Mouse (Mus musculus) olfactory bulb, adult 2 months (tissue): ENCODE results near the gene Tubg1.

ENCODE experiments used
- CTCF ChIP-seq: fragments of 200-500 bp; IDR thresholded peaks from 2 replicates; pipeline ENCODE4 v1.5.1; 2012; ENCODE audit warnings: low read depth, mild to moderate bottlenecking, low read length, moderate library complexity; ENCODE audit not compliant: insufficient read depth
- POLR2A ChIP-seq: fragments of 200-500 bp; IDR thresholded peaks from 2 replicates; pipeline ENCODE4 v1.6.1; 2012; ENCODE audit warnings: mild to moderate bottlenecking, low read depth, low read length, moderate library complexity; ENCODE audit not compliant: insufficient read depth

DNA sequence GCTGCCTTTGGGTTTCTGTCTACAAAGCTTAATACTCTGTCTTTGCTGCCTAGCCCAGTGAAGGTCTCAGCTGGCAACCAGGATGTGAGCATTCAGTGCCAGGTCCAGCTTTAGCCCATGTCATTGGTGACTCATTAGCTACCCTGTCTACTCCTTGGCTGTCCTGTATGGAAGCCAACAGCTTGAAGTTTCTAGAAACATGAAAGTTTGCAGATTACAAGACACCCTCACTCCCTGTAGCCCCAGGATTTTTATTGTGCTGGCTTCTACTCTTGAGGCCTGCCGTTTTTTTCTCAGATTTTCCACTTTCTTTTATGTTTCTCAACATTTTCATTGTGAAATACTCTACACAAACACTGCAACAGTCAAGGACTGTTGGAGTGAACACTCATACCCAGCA, 29.8 kb upstream of the Tubg1 start:
- TF ChIP-seq POLR2A (no peak), CTCF (no peak)
